Mouse (Mus musculus): ENCODE measurements around the gene Map2k2.

- no peak for TF ChIP-seq POLR2A (IDR thresholded peaks at IDR 0.05; ENCODE audit: insufficient read depth, low read length)
- TF ChIP-seq CTCF (IDR thresholded peaks at IDR 0.05; ENCODE audit: low read depth, low read length), result no peak
Observed at GRCm38 (mm10) chr10:81179451-81180342, 74.0 kb downstream of the Map2k2 start.
